Mouse (Mus musculus) intestine, embryonic 14.5 days (tissue): ENCODE results near the gene Syt2. TPM values are rescaled to one million over a fixed set of nuclear protein-coding genes. Genes with fewer than 3 reads are reported as not detected.

Experiments
- ATAC-seq: fragments of 200-750 bp; cut with Nextera tagmentation; replicated peaks from 2 replicates; pipeline ENCODE4 v1.8.0; 2017; ENCODE audit warnings: low read depth, moderate number of reproducible peaks, moderate TSS enrichment, moderate library complexity; ENCODE audit not compliant: low FRiP score, low TSS enrichment
- DNase-seq: peaks from one replicate; pipeline ENCODE4 v3.0.0-alpha.2; 2018; ENCODE audit warnings: low spot score
- H3K27ac ChIP-seq: fragments of 300-500 bp; sonication (generic); 2 replicates; pipeline ENCODE4 v1.5.1; 2014; ENCODE audit warnings: low read depth, mild to moderate bottlenecking, control low read depth
- H3K27me3 ChIP-seq: fragments of 300-500 bp; sonication (generic); replicated peaks from 2 replicates; pipeline ENCODE4 v1.6.1; 2014; ENCODE audit warnings: low read length, control low read depth; ENCODE audit not compliant: control insufficient read depth, insufficient read depth
- H3K36me3 ChIP-seq: fragments of 300-500 bp; sonication (generic); 2 replicates; pipeline ENCODE4 v1.6.1; 2014; ENCODE audit warnings: low read length, control low read depth; ENCODE audit not compliant: control insufficient read depth, insufficient read depth
- H3K4me1 ChIP-seq: fragments of 300-500 bp; sonication (generic); replicated peaks from 2 replicates; pipeline ENCODE4 v1.6.1; 2014; ENCODE audit warnings: low read length, control low read depth, mixed read lengths; ENCODE audit not compliant: control insufficient read depth, insufficient read depth
- H3K4me2 ChIP-seq: fragments of 300-500 bp; sonication (generic); 2 replicates; pipeline ENCODE4 v1.6.1; 2014; ENCODE audit warnings: low read length
- H3K4me3 ChIP-seq: fragments of 300-500 bp; sonication (generic); 2 replicates; pipeline ENCODE4 v1.5.1; 2014; ENCODE audit warnings: low read depth, low read length, control low read depth, mixed read lengths
- H3K9ac ChIP-seq: fragments of 300-500 bp; sonication (generic); 2 replicates; pipeline ENCODE4 v1.6.1; 2014; ENCODE audit warnings: mild to moderate bottlenecking, low read length
- H3K9me3 ChIP-seq: fragments of 300-500 bp; sonication (generic); 2 replicates; pipeline ENCODE4 v1.6.1; 2016; ENCODE audit warnings: low read length, control low read depth; ENCODE audit not compliant: control insufficient read depth
- WGBS: fragments of 180-500 bp; shearing (Covaris S2); extraction: QIAGEN DNeasy Blood & Tissue Kit; methylation state at CpG from one replicate; pipeline ENCODE4 v1.1.7; 2014; 5-methylcytosine and 5-hydroxymethylcytosine counted together
- polyA plus RNA-seq: library from polyadenylated mRNA; unstranded; fragments of >200 nt; fragmentation: Nextera tagmentation; extraction: Ambion mirVana; gene quantifications from 2 replicates; pipeline ENCODE4 v1.2.1, GENCODE M21; 2014

The Syt2 gene
- polyA plus RNA-seq, 1 experiment from 2014 or later = 2.1 TPM

DNA sequence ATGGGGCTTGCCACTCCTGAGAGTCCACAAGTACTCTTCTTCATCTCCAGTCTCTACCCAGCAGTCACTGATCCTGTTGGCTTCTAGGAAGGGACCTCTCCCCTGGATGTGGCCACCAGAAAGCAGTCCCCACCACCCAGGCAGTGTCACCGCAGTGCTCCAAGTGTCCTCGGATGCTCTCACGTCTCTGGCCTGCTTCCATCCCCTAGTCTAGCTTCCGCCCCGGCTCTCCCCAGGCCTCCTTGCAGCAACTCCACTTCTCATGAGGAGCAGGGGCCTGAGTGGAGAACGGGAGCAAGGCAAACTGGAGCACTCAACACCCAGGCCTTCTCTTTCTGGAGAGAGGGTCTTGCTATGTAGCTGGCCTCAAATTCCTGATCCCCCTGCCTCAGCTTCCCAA lies 112.7 kb downstream of the Syt2 start:
- H3K36me3 ChIP-seq = peaks cover 57% of the 10 kb centered on the region
- H3K4me3 ChIP-seq = no peak overlapping the region
- no peak overlapping the region for H3K9ac ChIP-seq
- H3K27me3 ChIP-seq = no peaks in the 10 kb centered on the region
- ATAC-seq = no peak
- no peak for DNase-seq
- peaks cover 36% of the 10 kb centered on the region for H3K4me1 ChIP-seq
- 92% methylated on average over 6 of the region's 6 CpGs for WGBS
- no peak overlapping the region for H3K27ac ChIP-seq
- H3K4me2 ChIP-seq = no peak overlapping the region
- no peaks in the 10 kb centered on the region for H3K9me3 ChIP-seq

DNA sequence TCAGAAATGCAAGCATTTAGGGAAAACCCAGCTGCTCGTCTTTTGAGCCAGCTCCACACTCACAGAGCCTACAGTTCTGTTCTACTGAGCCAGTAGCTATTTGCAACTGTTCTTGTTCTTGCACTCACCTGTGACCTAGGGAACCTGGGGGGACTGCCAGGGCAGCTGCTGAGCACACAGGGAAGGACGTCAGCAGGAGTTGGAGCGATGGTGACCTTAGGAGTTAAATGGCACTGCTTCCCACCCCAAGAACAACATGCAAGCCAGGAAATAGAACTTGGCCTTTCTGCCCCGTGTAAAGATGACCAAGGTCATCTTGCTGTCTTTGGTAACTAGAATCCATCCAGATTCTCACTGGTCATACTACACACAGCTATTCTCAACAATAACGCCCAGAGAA lies 114.2 kb downstream of the Syt2 start:
- ATAC-seq (no peak), DNase-seq (no peak)
- H3K9me3 ChIP-seq = no peaks in the 10 kb centered on the region
- H3K4me1 ChIP-seq = peaks cover 41% of the 10 kb centered on the region
- 79% methylated on average over 5 of the region's 5 CpGs for WGBS
- peaks cover 51% of the 10 kb centered on the region for H3K36me3 ChIP-seq
- no peak overlapping the region for H3K9ac ChIP-seq
- H3K4me3 ChIP-seq = no peak overlapping the region
- H3K27me3 ChIP-seq = no peaks in the 10 kb centered on the region
- H3K27ac ChIP-seq = no peak overlapping the region
- no peak overlapping the region for H3K4me2 ChIP-seq

DNA sequence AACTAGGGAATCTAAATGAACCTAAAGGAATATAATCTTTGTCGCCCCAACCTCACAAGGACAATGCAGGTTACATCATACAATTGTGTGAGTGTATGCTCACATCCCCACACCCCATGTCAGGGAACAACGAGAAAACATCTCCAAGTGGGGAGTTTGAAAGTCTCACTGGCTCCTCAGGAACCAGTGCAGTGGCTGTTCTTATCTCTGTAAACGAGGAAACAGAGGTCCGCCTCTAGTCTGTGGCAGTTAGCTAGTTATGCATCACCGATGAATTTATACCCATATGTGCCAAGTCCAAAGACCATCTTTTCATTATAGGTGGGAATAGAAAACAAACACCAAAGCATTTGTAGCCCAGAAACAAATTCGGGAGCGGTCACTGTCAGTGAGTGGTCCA lies 115.1 kb downstream of the Syt2 start:
- Histone ChIP-seq H3K4me3 (no peak overlapping the region), H3K27me3 (no peaks in the 10 kb centered on the region), H3K4me1 (peaks cover 38% of the 10 kb centered on the region), H3K9me3 (no peaks in the 10 kb centered on the region), H3K9ac (no peak overlapping the region), H3K27ac (no peak overlapping the region), H3K4me2 (no peak overlapping the region), H3K36me3 (peaks cover 55% of the 10 kb centered on the region)
- no peak for DNase-seq
- WGBS = 86% methylated on average over 7 of the region's 7 CpGs
- ATAC-seq = no peak

DNA sequence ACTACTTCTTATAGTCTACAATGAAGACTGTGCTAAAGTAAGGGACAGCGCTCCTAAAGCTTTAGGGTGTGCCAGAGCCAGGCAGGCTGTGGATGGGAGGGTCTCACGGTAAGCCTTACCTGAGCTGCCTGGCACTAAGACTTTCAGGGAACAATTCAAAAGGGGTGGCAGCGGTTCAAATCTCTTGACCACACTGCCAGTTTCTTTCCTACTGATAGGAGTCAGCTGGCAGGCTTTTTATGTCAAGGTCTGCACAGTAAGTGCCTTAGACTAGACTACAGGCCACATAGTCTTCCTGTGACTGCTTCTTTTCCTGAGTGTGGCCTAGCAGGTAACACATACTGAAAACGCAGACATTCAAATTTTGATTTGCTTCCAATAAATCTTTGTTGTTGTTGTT lies 116.8 kb downstream of the Syt2 start:
- no peak overlapping the region for H3K4me2 ChIP-seq
- H3K27me3 ChIP-seq = no peaks in the 10 kb centered on the region
- no peak overlapping the region for H3K9ac ChIP-seq
- H3K9me3 ChIP-seq = no peaks in the 10 kb centered on the region
- H3K4me1 ChIP-seq = peaks cover 35% of the 10 kb centered on the region
- WGBS = 83% methylated on average over 4 of the region's 4 CpGs
- H3K36me3 ChIP-seq = peaks cover 60% of the 10 kb centered on the region
- H3K4me3 ChIP-seq = no peak overlapping the region
- H3K27ac ChIP-seq = peak overlapping the region; percentile 95; the same call in 1 of the 2 replicates
- no peak for ATAC-seq
- DNase-seq = no peak

DNA sequence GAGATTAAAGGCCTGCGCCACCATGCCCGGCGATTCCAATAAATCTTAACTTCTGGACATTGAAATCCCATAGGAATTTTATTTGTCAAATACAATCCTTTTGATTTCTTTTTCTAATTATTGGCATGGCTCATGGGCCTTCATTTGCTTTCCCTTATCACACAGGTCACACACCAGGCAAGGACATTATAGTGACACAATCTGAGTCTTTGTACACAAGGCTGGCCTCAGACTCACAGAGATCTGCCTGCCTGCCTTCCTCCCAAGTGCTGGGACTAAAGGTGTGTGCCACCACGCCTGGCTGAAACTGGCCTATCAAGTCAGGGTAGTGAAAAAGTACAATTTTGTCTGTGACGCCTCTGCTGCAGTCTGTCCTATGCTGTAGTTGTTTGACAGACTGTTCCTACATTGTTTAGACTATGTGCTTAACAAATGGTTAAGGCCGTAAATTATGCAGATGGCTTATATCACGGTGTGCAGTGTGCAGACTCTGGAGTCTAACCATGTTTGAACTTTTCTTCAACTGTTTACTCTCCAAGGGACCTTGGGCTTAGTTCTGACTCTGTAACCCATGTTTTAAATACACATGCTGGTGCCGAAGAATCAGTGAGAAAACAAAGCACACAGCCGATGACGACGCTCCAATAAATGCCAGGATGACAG lies 117.4 kb downstream of the Syt2 start:
- peak overlapping the region; percentile 95 for H3K27ac ChIP-seq
- no peaks in the 10 kb centered on the region for H3K27me3 ChIP-seq
- 35% methylated on average over 11 of the region's 11 CpGs for WGBS
- peaks cover 58% of the 10 kb centered on the region for H3K36me3 ChIP-seq
- no peak overlapping the region for H3K9ac ChIP-seq
- no peak overlapping the region for H3K4me3 ChIP-seq
- no peak overlapping the region for H3K4me2 ChIP-seq
- peak; percentile 84 for ATAC-seq
- H3K4me1 ChIP-seq = peaks cover 35% of the 10 kb centered on the region
- H3K9me3 ChIP-seq = no peaks in the 10 kb centered on the region
- peak; percentile 71 for DNase-seq

GRCm38 (mm10) chr1:134764831-134765458 lies 118.5 kb downstream of the Syt2 start:
- Histone ChIP-seq H3K27me3 (no peaks in the 10 kb centered on the region), H3K4me2 (no peak overlapping the region), H3K27ac (peak overlapping the region; percentile 95), H3K4me1 (peaks cover 35% of the 10 kb centered on the region), H3K9me3 (no peaks in the 10 kb centered on the region), H3K4me3 (no peak overlapping the region), H3K36me3 (peaks cover 48% of the 10 kb centered on the region), H3K9ac (no peak overlapping the region)
- WGBS = 32% methylated on average over 7 of the region's 7 CpGs
- ATAC-seq (no peak), DNase-seq (peak; percentile 54)

GRCm38 (mm10) chr1:134766448-134766847 lies 120.0 kb downstream of the Syt2 start:
- ATAC-seq (no peak), DNase-seq (no peak)
- Histone ChIP-seq H3K27ac (peak overlapping the region; percentile 6; the same call in 1 of the 2 replicates), H3K9ac (no peak overlapping the region), H3K4me3 (no peak overlapping the region), H3K27me3 (no peaks in the 10 kb centered on the region), H3K36me3 (peaks cover 43% of the 10 kb centered on the region), H3K4me2 (no peak overlapping the region), H3K9me3 (no peaks in the 10 kb centered on the region), H3K4me1 (peaks cover 39% of the 10 kb centered on the region)
- 71% methylated on average over 4 of the region's 4 CpGs for WGBS

DNA sequence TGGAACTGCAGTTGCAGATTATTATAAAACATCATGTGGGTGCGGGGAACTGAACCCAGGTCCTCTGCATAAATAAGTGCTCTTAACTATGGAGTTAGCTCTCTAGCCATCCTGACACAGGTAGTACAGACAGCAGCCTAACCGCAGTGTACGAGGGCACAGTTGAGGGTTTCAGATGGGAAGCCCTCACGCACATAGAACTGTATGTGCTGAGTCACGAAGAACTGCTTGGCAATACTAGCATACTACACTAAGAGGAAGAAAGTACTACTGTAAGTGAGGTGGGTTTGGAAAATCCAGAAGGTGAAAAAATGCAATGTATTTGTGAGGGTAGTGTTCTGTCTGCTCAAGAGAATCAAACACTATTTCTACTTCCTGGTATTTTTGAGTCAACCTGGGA lies 123.8 kb downstream of the Syt2 start:
- Histone ChIP-seq H3K4me2 (no peak overlapping the region), H3K9ac (no peak overlapping the region), H3K9me3 (no peaks in the 10 kb centered on the region), H3K4me1 (peaks cover 50% of the 10 kb centered on the region), H3K27ac (peak overlapping the region; percentile 51; the same call in 1 of the 2 replicates), H3K4me3 (no peak overlapping the region), H3K27me3 (no peaks in the 10 kb centered on the region), H3K36me3 (peaks cover 59% of the 10 kb centered on the region)
- 96% methylated on average over 5 of the region's 5 CpGs for WGBS
- peak; percentile 34 for DNase-seq
- no peak for ATAC-seq

DNA sequence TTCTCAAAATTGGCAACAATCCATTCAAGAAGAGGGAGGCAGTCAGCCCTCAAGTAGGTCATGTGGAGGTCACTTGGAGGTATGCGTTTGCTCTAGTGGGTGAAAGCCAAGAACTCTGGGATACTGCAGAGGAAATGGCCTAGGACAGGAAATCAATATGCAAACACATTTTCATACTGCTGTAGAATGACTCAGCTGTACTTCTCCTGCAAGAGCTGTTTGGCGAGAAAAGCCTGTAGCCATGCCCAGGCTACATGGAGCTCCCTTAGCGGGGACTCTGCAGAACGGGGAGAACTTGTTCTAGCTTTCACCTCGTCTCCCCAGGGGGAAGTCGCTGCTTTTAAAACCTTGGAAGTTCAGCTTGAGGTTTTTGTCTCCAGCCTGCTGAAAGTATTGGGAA lies 124.9 kb downstream of the Syt2 start:
- Histone ChIP-seq H3K9ac (no peak overlapping the region), H3K27ac (peak overlapping the region; percentile 69; the same call in 1 of the 2 replicates), H3K9me3 (no peaks in the 10 kb centered on the region), H3K36me3 (peaks cover 61% of the 10 kb centered on the region), H3K4me1 (peaks cover 49% of the 10 kb centered on the region), H3K27me3 (no peaks in the 10 kb centered on the region), H3K4me3 (no peak overlapping the region), H3K4me2 (no peak overlapping the region)
- no peak; the same call in 1 of the 2 replicates for ATAC-seq
- DNase-seq = no peak
- WGBS = 35% methylated on average over 6 of the region's 6 CpGs
